Mouse (Mus musculus): Measurements from ENCODE around the gene Ulk2. TPM values are rescaled to one million over a fixed set of nuclear protein-coding genes. Genes with fewer than 3 reads are reported as not detected.
"Not testable (repeated sequence)": the region's sequence is repeated elsewhere in the genome, so short reads cannot be mapped to it uniquely, and the experiment has no call there.

The Ulk2 gene
- polyA plus RNA-seq, 1 experiment from 2014 or later, result 11.5 TPM

- DNase-seq (ENCODE audit: low spot score), result no peak
- H3K9me3 ChIP-seq, result no peaks in the 10 kb centered on the region
- peaks cover 31% of the 10 kb centered on the region for H3K36me3 ChIP-seq
- H3K4me3 ChIP-seq, result no peak overlapping the region
- no peaks in the 10 kb centered on the region for H3K4me1 ChIP-seq
- no peaks in the 10 kb centered on the region for H3K27me3 ChIP-seq (ENCODE audit: insufficient read depth, poor library complexity, severe bottlenecking)
- H3K27ac ChIP-seq, result no peak overlapping the region
Measured at GRCm38 (mm10) chr11:61839940-61840339, 14.9 kb downstream of the Ulk2 start.

- Histone ChIP-seq H3K27ac (no peak overlapping the region), H3K4me1 (no peaks in the 10 kb centered on the region), H3K4me3 (no peak overlapping the region), H3K36me3 (peaks cover 38% of the 10 kb centered on the region), H3K9me3 (no peaks in the 10 kb centered on the region), H3K27me3 (ENCODE audit: insufficient read depth, poor library complexity, severe bottlenecking) (no peaks in the 10 kb centered on the region)
- DNase-seq (ENCODE audit: low spot score), result no peak
- 70% methylated on average over 1 of the region's 1 CpGs for WGBS
Measured at GRCm38 (mm10) chr11:61839182-61839581, 15.7 kb downstream of the Ulk2 start.

GRCm38 (mm10) chr11:61809793-61810192 is 45.1 kb downstream of the Ulk2 start:
- no peaks in the 10 kb centered on the region for H3K9me3 ChIP-seq
- no peaks in the 10 kb centered on the region for H3K27me3 ChIP-seq (ENCODE audit: insufficient read depth, poor library complexity, severe bottlenecking)
- H3K27ac ChIP-seq, result no peak overlapping the region
- no peaks in the 10 kb centered on the region for H3K4me1 ChIP-seq
- H3K4me3 ChIP-seq, result no peak overlapping the region
- H3K36me3 ChIP-seq, result peaks cover 53% of the 10 kb centered on the region
- WGBS, result 56% methylated on average over 4 of the region's 4 CpGs
- DNase-seq (ENCODE audit: low spot score), result no peak

GRCm38 (mm10) chr11:61808551-61809117 is 46.2 kb downstream of the Ulk2 start:
- H3K9me3 ChIP-seq, result no peaks in the 10 kb centered on the region
- no peaks in the 10 kb centered on the region for H3K4me1 ChIP-seq
- no peaks in the 10 kb centered on the region for H3K27me3 ChIP-seq (ENCODE audit: insufficient read depth, poor library complexity, severe bottlenecking)
- DNase-seq (ENCODE audit: low spot score), result no peak
- WGBS, result 87% methylated on average over 2 of the region's 2 CpGs
- peaks cover 53% of the 10 kb centered on the region for H3K36me3 ChIP-seq
- H3K4me3 ChIP-seq, result no peak overlapping the region
- H3K27ac ChIP-seq, result no peak overlapping the region

- DNase-seq (ENCODE audit: low spot score), result no peak
- Histone ChIP-seq H3K27me3 (ENCODE audit: insufficient read depth, poor library complexity, severe bottlenecking) (no peaks in the 10 kb centered on the region), H3K9me3 (no peaks in the 10 kb centered on the region), H3K36me3 (peaks cover 29% of the 10 kb centered on the region), H3K4me3 (no peak overlapping the region), H3K27ac (no peak overlapping the region), H3K4me1 (no peaks in the 10 kb centered on the region; the same call in 1 of the 2 replicates)
- 93% methylated on average over 1 of the region's 1 CpGs for WGBS
Measured at GRCm38 (mm10) chr11:61793441-61793840, 61.4 kb downstream of the Ulk2 start.

GRCm38 (mm10) chr11:61788550-61788949 is 66.3 kb downstream of the Ulk2 start:
- peaks cover 42% of the 10 kb centered on the region for H3K36me3 ChIP-seq
- no peak overlapping the region for H3K4me3 ChIP-seq
- H3K27ac ChIP-seq, result no peak overlapping the region
- no peaks in the 10 kb centered on the region for H3K27me3 ChIP-seq (ENCODE audit: insufficient read depth, poor library complexity, severe bottlenecking)
- H3K9me3 ChIP-seq, result no peaks in the 10 kb centered on the region
- H3K4me1 ChIP-seq, result no peaks in the 10 kb centered on the region
- 87% methylated on average over 1 of the region's 1 CpGs for WGBS
- DNase-seq (ENCODE audit: low spot score), result no peak

GRCm38 (mm10) chr11:61782526-61782925 is 72.3 kb downstream of the Ulk2 start:
- H3K4me3 ChIP-seq; H3K27ac ChIP-seq; H3K4me1 ChIP-seq; H3K9me3 ChIP-seq; DNase-seq (ENCODE audit: low spot score); H3K27me3 ChIP-seq (ENCODE audit: insufficient read depth, poor library complexity, severe bottlenecking): not testable (repeated sequence)
- peaks cover 39% of the 10 kb centered on the region for H3K36me3 ChIP-seq
- WGBS, result 90% methylated on average over 3 of the region's 3 CpGs

- peaks cover 19% of the 10 kb centered on the region for H3K36me3 ChIP-seq
- no peak overlapping the region for H3K27ac ChIP-seq
- 83% methylated on average over 4 of the region's 4 CpGs for WGBS
- no peaks in the 10 kb centered on the region for H3K4me1 ChIP-seq
- H3K4me3 ChIP-seq, result no peak overlapping the region
- no peak for DNase-seq (ENCODE audit: low spot score)
- no peaks in the 10 kb centered on the region for H3K27me3 ChIP-seq (ENCODE audit: insufficient read depth, poor library complexity, severe bottlenecking)
- no peaks in the 10 kb centered on the region for H3K9me3 ChIP-seq
Measured at GRCm38 (mm10) chr11:61774551-61775149, 80.2 kb downstream of the Ulk2 start.

GRCm38 (mm10) chr11:61761584-61762407 is 93.1 kb downstream of the Ulk2 start, which contains the start of gene Prpsap2:
Gene Prpsap2, minus strand, starts transcription at chr11:61762088.
- peaks cover 6% of the 10 kb centered on the region for H3K36me3 ChIP-seq
- peak; percentile 99 for DNase-seq (ENCODE audit: low spot score)
- peaks cover 7% of the 10 kb centered on the region; the same call in 1 of the 2 replicates for H3K4me1 ChIP-seq
- no peaks in the 10 kb centered on the region for H3K9me3 ChIP-seq
- H3K27ac ChIP-seq, result peak within 1 kb of the TSS; percentile 93
- under 1% methylated on average over 51 of the region's 51 CpGs for WGBS
- H3K4me3 ChIP-seq, result peak within 1 kb of the TSS; percentile 74
- no peaks in the 10 kb centered on the region for H3K27me3 ChIP-seq (ENCODE audit: insufficient read depth, poor library complexity, severe bottlenecking)

GRCm38 (mm10) chr11:61760518-61760917 is 94.4 kb downstream of the Ulk2 start:
- Histone ChIP-seq H3K4me1 (peaks cover 7% of the 10 kb centered on the region; the same call in 1 of the 2 replicates), H3K27me3 (ENCODE audit: insufficient read depth, poor library complexity, severe bottlenecking) (no peaks in the 10 kb centered on the region), H3K9me3 (no peaks in the 10 kb centered on the region), H3K36me3 (peaks cover 15% of the 10 kb centered on the region), H3K27ac (no peak overlapping the region), H3K4me3 (peak overlapping the region; percentile 74)
- no peak for DNase-seq (ENCODE audit: low spot score)
- 74% methylated on average over 5 of the region's 5 CpGs for whole genome bisulfite sequencing

GRCm38 (mm10) chr11:61757151-61757550 is 97.7 kb downstream of the Ulk2 start:
- Histone ChIP-seq H3K27me3 (ENCODE audit: insufficient read depth, poor library complexity, severe bottlenecking) (no peaks in the 10 kb centered on the region), H3K36me3 (peaks cover 42% of the 10 kb centered on the region), H3K27ac (no peak overlapping the region), H3K9me3 (no peaks in the 10 kb centered on the region), H3K4me3 (no peak overlapping the region), H3K4me1 (peaks cover 7% of the 10 kb centered on the region; the same call in 1 of the 2 replicates)
- 80% methylated on average over 2 of the region's 2 CpGs for WGBS
- DNase-seq (ENCODE audit: low spot score), result no peak

- H3K4me3 ChIP-seq, result no peak overlapping the region
- WGBS, result 83% methylated on average over 5 of the region's 5 CpGs
- peaks cover 81% of the 10 kb centered on the region for H3K36me3 ChIP-seq
- DNase-seq (ENCODE audit: low spot score), result no peak
- no peak overlapping the region for H3K27ac ChIP-seq
- H3K27me3 ChIP-seq (ENCODE audit: insufficient read depth, poor library complexity, severe bottlenecking), result no peaks in the 10 kb centered on the region
- no peaks in the 10 kb centered on the region for H3K9me3 ChIP-seq
- H3K4me1 ChIP-seq, result no peaks in the 10 kb centered on the region
Measured at GRCm38 (mm10) chr11:61751612-61752011, 103.3 kb downstream of the Ulk2 start.

- Histone ChIP-seq H3K36me3 (peaks cover 72% of the 10 kb centered on the region), H3K27me3 (ENCODE audit: insufficient read depth, poor library complexity, severe bottlenecking) (no peaks in the 10 kb centered on the region), H3K4me1 (no peaks in the 10 kb centered on the region), H3K4me3 (no peak overlapping the region), H3K9me3 (no peaks in the 10 kb centered on the region), H3K27ac (no peak overlapping the region)
- no peak for DNase-seq (ENCODE audit: low spot score)
- 80% methylated on average over 3 of the region's 3 CpGs for whole genome bisulfite sequencing
Measured at GRCm38 (mm10) chr11:61747161-61747560, 107.7 kb downstream of the Ulk2 start.

Measured in heart, embryonic 10.5 days (tissue).